Mouse (Mus musculus) intestine, postnatal 0 days (tissue): Measurements from ENCODE around the gene Fam110a. TPM values are rescaled to one million over a fixed set of nuclear protein-coding genes. Genes with fewer than 3 reads are reported as not detected.

Source experiments
- ATAC-seq: fragments of 200-750 bp; cut with Nextera tagmentation; 2 replicates; pipeline ENCODE4 v1.8.0; 2017; ENCODE audit warnings: mild to moderate bottlenecking, moderate TSS enrichment, moderate library complexity
- H3K27ac ChIP-seq: fragments of 300-500 bp; sonication (generic); 2 replicates; pipeline ENCODE4 v1.5.1; 2014; ENCODE audit warnings: mild to moderate bottlenecking, low read depth, low read length, moderate library complexity
- H3K27me3 ChIP-seq: fragments of 300-500 bp; sonication (generic); replicated peaks from 2 replicates; pipeline ENCODE4 v1.6.1; 2014; ENCODE audit warnings: low read length, mixed read lengths; ENCODE audit not compliant: control insufficient read depth, insufficient read depth
- H3K36me3 ChIP-seq: fragments of 300-500 bp; sonication (generic); 2 replicates; pipeline ENCODE4 v1.6.1; 2014; ENCODE audit warnings: mild to moderate bottlenecking, moderate library complexity; ENCODE audit not compliant: control insufficient read depth, insufficient read depth
- H3K4me1 ChIP-seq: fragments of 300-500 bp; sonication (generic); replicated peaks from 2 replicates; pipeline ENCODE4 v1.6.1; 2014; ENCODE audit warnings: antibody characterized with exemption, low read length, mixed read lengths; ENCODE audit not compliant: control insufficient read depth, insufficient read depth
- H3K4me2 ChIP-seq: fragments of 300-500 bp; sonication (generic); replicated peaks from 2 replicates; pipeline ENCODE4 v1.6.1; 2014; ENCODE audit warnings: low read depth, mild to moderate bottlenecking, moderate library complexity
- H3K4me3 ChIP-seq: fragments of 300-500 bp; sonication (generic); 2 replicates; pipeline ENCODE4 v1.5.1; 2014; ENCODE audit warnings: low read depth, low read length
- H3K9ac ChIP-seq: fragments of 300-500 bp; sonication (generic); 2 replicates; pipeline ENCODE4 v1.6.1; 2014; ENCODE audit warnings: mild to moderate bottlenecking, low read depth, low read length
- H3K9me3 ChIP-seq: fragments of 300-500 bp; sonication (generic); 2 replicates; pipeline ENCODE4 v1.6.1; 2016; ENCODE audit warnings: mixed run types; ENCODE audit not compliant: control insufficient read depth
- CTCF ChIP-seq: sonication (generic); IDR thresholded peaks from 2 replicates; pipeline ENCODE4 v1.5.1; 2016; ENCODE audit warnings: low read depth, mild to moderate bottlenecking, control low read depth, antibody characterized with exemption, moderate library complexity
- WGBS: fragments of 180-500 bp; shearing (Covaris S2); extraction: QIAGEN DNeasy Blood & Tissue Kit; methylation state at CpG from one replicate; pipeline ENCODE4 v1.1.7; 2014; 5-methylcytosine and 5-hydroxymethylcytosine counted together
- polyA plus RNA-seq: library from polyadenylated mRNA; unstranded; fragments of >200 nt; fragmentation: Nextera tagmentation; extraction: Ambion mirVana; gene quantifications from 2 replicates; pipeline ENCODE4 v1.2.1, GENCODE M21; 2015

Fam110a gene
- polyA plus RNA-seq, 1 experiment from 2014 or later, result 14.5 TPM

- Histone ChIP-seq H3K9me3 (no peaks in the 10 kb centered on the region), H3K27ac (no peak overlapping the region), H3K4me2 (no peak overlapping the region), H3K4me1 (no peaks in the 10 kb centered on the region), H3K9ac (no peak overlapping the region), H3K27me3 (no peaks in the 10 kb centered on the region), H3K4me3 (no peak overlapping the region), H3K36me3 (no peaks in the 10 kb centered on the region)
- 70% methylated on average over 5 of the region's 5 CpGs for WGBS
- no peak for TF ChIP-seq CTCF
- ATAC-seq, result no peak
These were observed 40.2 kb downstream of the Fam110a start for GRCm38 (mm10) chr2:151939651-151940420.

- no peak overlapping the region for H3K9ac ChIP-seq
- whole genome bisulfite sequencing, result 54% methylated on average over 11 of the region's 11 CpGs
- no peak overlapping the region for H3K4me2 ChIP-seq
- TF ChIP-seq CTCF, result 0 out of 2 replicates have a peak, but pooled peaks have one; percentile 6
- no peaks in the 10 kb centered on the region for H3K36me3 ChIP-seq
- no peak overlapping the region for H3K4me3 ChIP-seq
- no peaks in the 10 kb centered on the region for H3K27me3 ChIP-seq
- no peak for ATAC-seq
- no peaks in the 10 kb centered on the region for H3K4me1 ChIP-seq
- no peak overlapping the region for H3K27ac ChIP-seq
- H3K9me3 ChIP-seq, result no peaks in the 10 kb centered on the region
These were observed 41.2 kb downstream of the Fam110a start for GRCm38 (mm10) chr2:151938780-151939200.

GRCm38 (mm10) chr2:151937893-151938292 is 42.1 kb downstream of the Fam110a start:
- no peaks in the 10 kb centered on the region for H3K27me3 ChIP-seq
- no peaks in the 10 kb centered on the region for H3K4me1 ChIP-seq
- no peak overlapping the region for H3K27ac ChIP-seq
- H3K9ac ChIP-seq, result no peak overlapping the region
- TF ChIP-seq CTCF, result no peak
- H3K4me3 ChIP-seq, result no peak overlapping the region
- no peaks in the 10 kb centered on the region for H3K9me3 ChIP-seq
- ATAC-seq, result no peak
- WGBS, result 44% methylated on average over 3 of the region's 3 CpGs
- H3K36me3 ChIP-seq, result no peaks in the 10 kb centered on the region
- H3K4me2 ChIP-seq, result no peak overlapping the region

- TF ChIP-seq CTCF, result peak; percentile 95
- H3K4me2 ChIP-seq, result no peak overlapping the region
- H3K4me1 ChIP-seq, result no peaks in the 10 kb centered on the region
- H3K4me3 ChIP-seq, result no peak overlapping the region
- H3K36me3 ChIP-seq, result no peaks in the 10 kb centered on the region
- no peak overlapping the region for H3K27ac ChIP-seq
- no peaks in the 10 kb centered on the region for H3K9me3 ChIP-seq
- no peak for ATAC-seq
- WGBS, result 38% methylated on average over 7 of the region's 7 CpGs
- H3K27me3 ChIP-seq, result no peaks in the 10 kb centered on the region
- H3K9ac ChIP-seq, result no peak overlapping the region
These were observed 49.5 kb downstream of the Fam110a start for GRCm38 (mm10) chr2:151930389-151931074.

GRCm38 (mm10) chr2:151927103-151927502 is 52.9 kb downstream of the Fam110a start:
- H3K9me3 ChIP-seq, result no peaks in the 10 kb centered on the region
- no peak overlapping the region for H3K4me2 ChIP-seq
- TF ChIP-seq CTCF, result no peak
- no peak overlapping the region for H3K9ac ChIP-seq
- no peak overlapping the region for H3K4me3 ChIP-seq
- WGBS, result 59% methylated on average over 11 of the region's 11 CpGs
- no peak overlapping the region for H3K27ac ChIP-seq
- H3K27me3 ChIP-seq, result no peaks in the 10 kb centered on the region
- no peak for ATAC-seq
- H3K36me3 ChIP-seq, result no peaks in the 10 kb centered on the region
- no peaks in the 10 kb centered on the region for H3K4me1 ChIP-seq

GRCm38 (mm10) chr2:151925715-151926114 is 54.3 kb downstream of the Fam110a start:
- Histone ChIP-seq H3K4me2 (no peak overlapping the region), H3K4me3 (no peak overlapping the region), H3K27me3 (no peaks in the 10 kb centered on the region), H3K27ac (no peak overlapping the region), H3K4me1 (no peaks in the 10 kb centered on the region), H3K36me3 (no peaks in the 10 kb centered on the region), H3K9me3 (no peaks in the 10 kb centered on the region), H3K9ac (no peak overlapping the region)
- no peak for TF ChIP-seq CTCF
- 46% methylated on average over 4 of the region's 4 CpGs for whole genome bisulfite sequencing
- no peak for ATAC-seq
